Mouse (Mus musculus): ENCODE measurements around the gene Itga4.

DNA sequence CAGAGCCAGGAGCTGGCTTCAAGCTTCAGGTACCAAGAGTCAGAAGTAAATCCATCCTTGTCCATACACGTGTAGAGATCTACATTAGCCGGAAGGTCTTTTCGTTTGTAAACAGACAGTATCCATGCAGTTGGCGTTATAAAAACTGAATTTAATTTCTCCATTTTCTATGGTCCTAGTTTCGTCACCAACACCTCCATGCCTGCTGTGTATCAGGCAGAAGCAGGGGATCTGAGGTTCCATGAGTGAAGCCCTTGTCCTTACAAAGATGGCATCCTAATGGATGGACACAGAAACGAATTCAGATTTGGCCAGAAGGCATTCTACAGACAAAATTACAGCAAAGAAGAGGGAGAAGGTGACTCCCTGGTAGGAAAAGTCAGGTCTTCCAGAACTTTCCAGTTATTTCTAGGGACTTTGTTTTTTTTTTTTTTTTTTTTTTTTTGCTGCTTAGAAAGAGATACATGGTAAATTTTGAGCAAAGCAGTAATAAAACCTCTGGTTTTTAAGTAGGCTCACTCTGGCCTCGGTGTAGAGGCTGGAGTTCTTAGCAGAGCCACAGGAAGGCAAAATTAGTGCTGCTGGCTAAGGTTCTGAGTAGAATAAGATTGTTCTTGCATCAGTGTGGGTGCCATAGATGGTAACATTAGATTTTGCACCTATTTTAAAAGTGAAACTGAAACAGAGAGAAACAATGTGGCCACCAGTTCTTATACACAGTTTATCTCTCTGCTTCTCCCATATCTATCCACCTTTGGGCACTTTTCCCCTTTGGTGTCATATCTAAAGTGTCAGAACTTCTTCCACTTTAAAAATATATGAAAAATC, 116.3 kb downstream of the Itga4 start:
- TF ChIP-seq CTCF (IDR thresholded peaks at IDR 0.05; ENCODE audit: control insufficient read depth, insufficient read depth, insufficient replicate concordance, low read depth, low read length) (no peak), POLR2A (IDR thresholded peaks at IDR 0.05; ENCODE audit: control insufficient read depth, low read depth, low read length) (no peak)
